Comparison of ENCODE assay signal across 10 mouse cellular contexts in the genomic region with DNA sequence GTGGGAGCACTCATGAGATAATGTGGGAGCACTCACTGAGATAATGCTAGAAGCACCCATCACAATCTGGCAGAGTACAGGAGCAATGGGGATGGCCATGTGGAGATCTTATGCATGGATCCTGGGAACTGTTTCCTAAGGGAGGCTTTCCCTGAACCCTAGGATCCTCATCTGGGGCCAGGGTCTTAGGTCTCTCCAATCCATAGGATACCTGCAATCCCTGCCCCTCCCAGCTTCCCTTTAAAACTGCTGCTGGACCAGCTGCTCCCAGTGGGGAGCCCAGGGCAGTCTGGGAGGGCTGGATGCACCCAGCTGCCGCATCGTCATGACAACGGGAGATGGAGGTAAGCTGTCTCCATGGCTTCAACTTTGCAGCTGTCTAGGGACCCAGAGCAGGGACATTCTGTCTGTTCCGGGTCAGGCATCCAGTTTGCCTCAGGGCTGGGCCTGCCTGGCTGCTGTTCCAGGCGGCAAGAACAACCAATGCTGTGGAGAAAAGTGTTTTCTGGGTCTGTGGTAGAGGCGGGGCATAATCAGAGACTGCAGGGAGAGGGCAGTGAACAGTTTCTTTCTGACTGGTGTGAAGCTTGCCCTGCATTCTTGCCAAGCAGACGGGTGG. TPM values are rescaled to one million over a fixed set of nuclear protein-coding genes. Genes with fewer than 3 reads are reported as not detected.
DNase-seq lines count a peak whose midpoint lies in the region; ATAC-seq and TF ChIP-seq lines count a peak whose summit lies in the region.
"Had no signal": no experiment of that assay in that cellular context is flagged by ENCODE, and none has a peak within 500 bp of the region (broad histone marks: within the 10 kb centered on the region; RNA-seq: fewer than 3 reads in every experiment).

No protein-coding gene starts in this region.

- H3K36me3 ChIP-seq in kidney, adult 2 months (ENCODE audit: control insufficient read depth, insufficient read depth, low read length) = no peaks in the 10 kb centered on the region
- no peaks in the 10 kb centered on the region for H3K36me3 ChIP-seq in hindbrain, embryonic 10.5 days
- no peaks in the 10 kb centered on the region for H3K36me3 ChIP-seq in midbrain, embryonic 11.5 days (ENCODE audit: control insufficient read depth, insufficient read depth, low read length)
- no peaks in the 10 kb centered on the region for H3K36me3 ChIP-seq in stomach, postnatal 0 days (ENCODE audit: control insufficient read depth, insufficient read depth, low read length)
- no peaks in the 10 kb centered on the region for H3K36me3 ChIP-seq in liver, embryonic 12.5 days
- H3K36me3 ChIP-seq: liver, embryonic 15.5 days had no signal

- no peaks in the 10 kb centered on the region for H3K4me1 ChIP-seq in kidney, adult 2 months (ENCODE audit: control insufficient read depth, insufficient read depth, low read length)
- peaks cover 63% of the 10 kb centered on the region for H3K4me1 ChIP-seq in hindbrain, embryonic 10.5 days (replicated peaks)
- H3K4me1 ChIP-seq in midbrain, embryonic 11.5 days (ENCODE audit: control insufficient read depth, insufficient read depth, low read length) = peaks cover 19% of the 10 kb centered on the region
- H3K4me1 ChIP-seq in stomach, postnatal 0 days (replicated peaks; ENCODE audit: control insufficient read depth, insufficient read depth) = no peaks in the 10 kb centered on the region
- no peaks in the 10 kb centered on the region for H3K4me1 ChIP-seq in liver, embryonic 12.5 days
- H3K4me1 ChIP-seq: liver, embryonic 15.5 days had no signal

- peak overlapping the region; percentile 90 for H3K4me2 ChIP-seq in midbrain, embryonic 11.5 days
- peak overlapping the region; percentile 59 for H3K4me2 ChIP-seq in stomach, postnatal 0 days (replicated peaks; ENCODE audit: low read depth)
- H3K4me2 ChIP-seq in liver, embryonic 12.5 days = no peak overlapping the region
- H3K4me2 ChIP-seq: liver, embryonic 15.5 days had no signal

- TF ChIP-seq EP300 in stomach, postnatal 0 days (optimal IDR thresholded peaks at IDR 0.05) = no peak

- TF ChIP-seq CTCF in kidney, adult 2 months (conservative IDR thresholded peaks at IDR 0.05; ENCODE audit: insufficient read depth, insufficient read length, low read depth, low read length) = no peak
- no peak for TF ChIP-seq CTCF in stomach, postnatal 0 days (IDR thresholded peaks at IDR 0.05; ENCODE audit: low read depth)
- no peak for TF ChIP-seq CTCF in gastrocnemius, adult 2 months (IDR thresholded peaks at IDR 0.05)

- no peak overlapping the region for H3K4me3 ChIP-seq in kidney, adult 2 months (ENCODE audit: insufficient read depth, low read depth, low read length)
- H3K4me3 ChIP-seq in hindbrain, embryonic 10.5 days = peak overlapping the region; percentile 65
- H3K4me3 ChIP-seq in midbrain, embryonic 11.5 days (ENCODE audit: low read depth, low read length) = peak overlapping the region; percentile 11; the same call in 1 of the 2 replicates
- no peak overlapping the region; the same call in 1 of the 2 replicates for H3K4me3 ChIP-seq in stomach, postnatal 0 days (ENCODE audit: low read depth, low read length)
- no peak overlapping the region for H3K4me3 ChIP-seq in liver, embryonic 12.5 days
- no peak overlapping the region for H3K4me3 ChIP-seq in gastrocnemius, adult 2 months
- H3K4me3 ChIP-seq: liver, embryonic 15.5 days had no signal

- no peak for TF ChIP-seq POLR2A in kidney, adult 2 months (IDR thresholded peaks at IDR 0.05; ENCODE audit: low read depth, low read length)

- WGBS in kidney, adult 2 months = 24% methylated on average over 7 of the region's 7 CpGs
- 9% methylated on average over 7 of the region's 7 CpGs for WGBS in hindbrain, embryonic 10.5 days
- 9% methylated on average over 7 of the region's 7 CpGs for WGBS in midbrain, embryonic 11.5 days
- 20% methylated on average over 7 of the region's 7 CpGs for WGBS in stomach, postnatal 0 days
- WGBS in liver, embryonic 12.5 days (ENCODE audit: insufficient replicate concordance) = 28% methylated on average over 7 of the region's 7 CpGs

- H3K9me3 ChIP-seq in hindbrain, embryonic 10.5 days = no peaks in the 10 kb centered on the region
- no peaks in the 10 kb centered on the region for H3K9me3 ChIP-seq in midbrain, embryonic 11.5 days (ENCODE audit: control insufficient read depth, low read length)
- H3K9me3 ChIP-seq in stomach, postnatal 0 days (ENCODE audit: control insufficient read depth, low read length) = no peaks in the 10 kb centered on the region
- no peaks in the 10 kb centered on the region for H3K9me3 ChIP-seq in liver, embryonic 12.5 days (replicated peaks)
- H3K9me3 ChIP-seq: liver, embryonic 15.5 days had no signal

- peak; percentile 61 for ATAC-seq in midbrain, embryonic 11.5 days (ENCODE audit: low FRiP score)
- no peak for ATAC-seq in stomach, postnatal 0 days (ENCODE audit: low FRiP score, low TSS enrichment)
- no peak for ATAC-seq in liver, embryonic 12.5 days

- peak; percentile 27 for DNase-seq in kidney, adult 2 months
- DNase-seq in kidney, adult 9 months = no peak
- peak; percentile 66 to 67 for DNase-seq in cerebellum, postnatal 10 days
- DNase-seq in hindbrain, embryonic 10.5 days (ENCODE audit: low spot score) = peak; percentile 72
- peak; percentile 90 for DNase-seq in midbrain, embryonic 11.5 days (ENCODE audit: low spot score, missing footprints)
- DNase-seq in stomach, postnatal 0 days (ENCODE audit: low spot score) = no peak
- no peak for DNase-seq in gastrocnemius, adult 2 months

- no peak overlapping the region for H3K27ac ChIP-seq in kidney, adult 2 months (ENCODE audit: insufficient read depth, low read depth, low read length)
- peak overlapping the region; percentile 69 for H3K27ac ChIP-seq in hindbrain, embryonic 10.5 days
- H3K27ac ChIP-seq in midbrain, embryonic 11.5 days (ENCODE audit: low read depth, low read length) = no peak overlapping the region
- H3K27ac ChIP-seq in stomach, postnatal 0 days (replicated peaks) = no peak overlapping the region
- H3K27ac ChIP-seq in liver, embryonic 12.5 days = no peak overlapping the region
- no peak overlapping the region for H3K27ac ChIP-seq in gastrocnemius, adult 2 months
- H3K27ac ChIP-seq: liver, embryonic 15.5 days had no signal

- H3K27me3 ChIP-seq in kidney, adult 2 months (replicated peaks; ENCODE audit: control insufficient read depth, insufficient read depth, low read length) = no peaks in the 10 kb centered on the region
- peaks cover 41% of the 10 kb centered on the region for H3K27me3 ChIP-seq in hindbrain, embryonic 10.5 days (ENCODE audit: insufficient read depth, poor library complexity, severe bottlenecking)
- H3K27me3 ChIP-seq in midbrain, embryonic 11.5 days (ENCODE audit: control insufficient read depth, insufficient read depth, low read length) = peaks cover 4% of the 10 kb centered on the region; the same call in 1 of the 2 replicates
- H3K27me3 ChIP-seq in stomach, postnatal 0 days (ENCODE audit: control insufficient read depth, insufficient read depth, low read length) = no peaks in the 10 kb centered on the region; the same call in 1 of the 2 replicates
- H3K27me3 ChIP-seq in liver, embryonic 12.5 days (replicated peaks) = peaks cover 61% of the 10 kb centered on the region

- intact Hi-C loops in gastrocnemius, adult 2 months (cut with DNase I) = no loop called here

- peak overlapping the region; percentile 33 for H3K9ac ChIP-seq in midbrain, embryonic 11.5 days (ENCODE audit: low read length)
- H3K9ac ChIP-seq in stomach, postnatal 0 days (ENCODE audit: low read length) = 0 out of 2 replicates have a peak overlapping the region, but pooled peaks have one; percentile 18
- H3K9ac ChIP-seq in liver, embryonic 12.5 days = no peak overlapping the region
- H3K9ac ChIP-seq: liver, embryonic 15.5 days had no signal

RNA-seq across cellular contexts. Expression of a gene that starts 2.4 kb away (rescaled TPM):
- 9.0 and 10.1 TPM in 2 replicates for polyA plus RNA-seq in kidney, adult 2 months (2012; rRNA removed)
- 13.1 and 14.5 TPM in 2 replicates for polyA plus RNA-seq in hindbrain, embryonic 10.5 days (2016; fragmentation: Nextera tagmentation; extraction: Ambion mirVana)
- 8.0 and 9.1 TPM in 2 replicates for polyA plus RNA-seq in midbrain, embryonic 11.5 days (2014; fragmentation: Nextera tagmentation; extraction: Ambion mirVana)
- polyA plus RNA-seq in stomach, postnatal 0 days (2015; fragmentation: Nextera tagmentation; extraction: Ambion mirVana) = 5.2 and 5.7 TPM in 2 replicates
- polyA plus RNA-seq in liver, embryonic 12.5 days (2016; fragmentation: Nextera tagmentation; extraction: Ambion mirVana) = 0.19 and 0.23 TPM in 2 replicates
- total RNA-seq in gastrocnemius, adult 2 months (2021) = under 1 TPM; 0.08 to 0.36 TPM
- total RNA-seq: MEL had no signal

Comparison
In these comparisons a context has a peak if more than half of its experiments do, and no peak if none do; other contexts are left out.
1. DNase-seq: peak in kidney, adult 2 months (single experiment), cerebellum, postnatal 10 days (2 of 2), hindbrain, embryonic 10.5 days (single experiment) and midbrain, embryonic 11.5 days (single experiment); none in kidney, adult 9 months (single experiment), stomach, postnatal 0 days (single experiment) and gastrocnemius, adult 2 months (single experiment).
2. H3K4me3 ChIP-seq: peak in hindbrain, embryonic 10.5 days (single experiment) and midbrain, embryonic 11.5 days (single experiment); none in kidney, adult 2 months (single experiment), stomach, postnatal 0 days (single experiment), liver, embryonic 12.5 days (single experiment) and gastrocnemius, adult 2 months (single experiment).